Mouse (Mus musculus) G1E (cell line): ENCODE results near the gene Trdmt1. TPM values are rescaled to one million over a fixed set of nuclear protein-coding genes. Genes with fewer than 3 reads are reported as not detected.
A peak's percentile ranks its signal among the peaks of the same experiment; 100 is the strongest.

ENCODE experiments used
- ATAC-seq: 2 replicates; pipeline ENCODE4 v1.8.0; 2016; ENCODE audit warnings: mild to moderate bottlenecking; ENCODE audit not compliant: insufficient number of reproducible peaks, poor library complexity, low FRiP score, severe bottlenecking; ENCODE audit errors: extremely low read depth
- DNase-seq: peaks from one replicate; pipeline ENCODE4 v3.0.0; 2012; ENCODE audit warnings: low spot score
- H3K27me3 ChIP-seq: 2 replicates; pipeline ENCODE4 v1.6.1; 2012; ENCODE audit warnings: mild to moderate bottlenecking, low read length, inconsistent platforms; ENCODE audit not compliant: insufficient read depth
- H3K36me3 ChIP-seq: replicated peaks from 2 replicates; pipeline ENCODE3; 2012; ENCODE audit warnings: mild to moderate bottlenecking, inconsistent platforms
- H3K4me1 ChIP-seq: 2 replicates; pipeline ENCODE4 v1.6.1; 2012; ENCODE audit warnings: low read depth, low read length, inconsistent platforms, mixed read lengths; ENCODE audit not compliant: insufficient read depth
- H3K4me3 ChIP-seq: 2 replicates; pipeline ENCODE4 v1.5.1; 2012; ENCODE audit warnings: low read depth, mild to moderate bottlenecking, inconsistent platforms, low read length, moderate library complexity, mixed read lengths
- H3K9me3 ChIP-seq: replicated peaks from 2 replicates; pipeline ENCODE4 v1.6.1; 2012; ENCODE audit warnings: inconsistent platforms
- CTCF ChIP-seq: IDR thresholded peaks from 2 replicates; pipeline ENCODE4 v1.5.1; 2012; ENCODE audit warnings: low read depth, low read length, inconsistent platforms, mixed read lengths
- GATA1 ChIP-seq: IDR thresholded peaks from 2 replicates; pipeline ENCODE4 v1.6.1; 2012; ENCODE audit warnings: borderline replicate concordance, low read length, inconsistent platforms, mixed read lengths
- GATA2 ChIP-seq: IDR thresholded peaks from 2 replicates; pipeline ENCODE4 v1.6.1; 2012; ENCODE audit warnings: low read depth, low read length, inconsistent platforms, borderline replicate concordance
- POLR2AphosphoS5 ChIP-seq: IDR thresholded peaks from 2 replicates; pipeline ENCODE4 v1.6.1; 2012; ENCODE audit warnings: low read depth, low read length, inconsistent platforms; ENCODE audit not compliant: insufficient replicate concordance
- TAL1 ChIP-seq: conservative IDR thresholded peaks from 2 replicates; pipeline ENCODE4 v1.6.1; 2012; ENCODE audit warnings: low read depth, low read length, inconsistent platforms, mixed read lengths
- polyA plus RNA-seq: library from polyadenylated mRNA; stranded (reverse); fragments of >175 nt; gene quantifications from 2 replicates; pipeline ENCODE4 v1.2.3, GENCODE M21; 2012
- total RNA-seq, 2 experiments: library from RNA; stranded (forward) in 1 of 2; stranded (reverse) in 1 of 2; fragments of 200-1000 nt in 1 of 2; fragments of >200 nt in 1 of 2; fragmentation: Nextera tagmentation in 1 of 2; gene quantifications; 2 replicates each; pipeline ENCODE4 v1.2.3; 2014 to 2017

Gene Trdmt1
- total and polyA plus RNA-seq, 3 experiments = 0.56 to 20.2 (median 9.1) TPM

DNA sequence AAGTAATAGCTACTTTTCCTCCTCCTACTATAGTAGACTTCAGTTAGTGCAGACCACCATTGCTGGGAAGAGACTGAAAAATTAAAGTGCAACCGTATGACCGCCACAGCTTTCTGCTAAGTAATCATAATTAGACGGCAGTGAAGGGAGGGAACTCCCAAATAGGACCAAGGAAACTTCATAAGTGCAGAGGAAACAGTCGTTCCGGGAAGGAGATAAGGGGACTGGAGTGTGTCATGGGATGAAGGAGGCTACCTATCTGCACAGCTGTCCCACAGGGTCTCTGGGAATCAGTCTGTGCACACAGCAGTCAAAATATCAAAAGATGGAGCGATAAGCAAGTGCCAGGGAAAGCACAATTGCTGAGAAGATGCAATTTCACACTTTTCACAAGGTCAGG, 13.8 kb downstream of the Trdmt1 start:
- ATAC-seq (no peak), DNase-seq (no peak)
- Histone ChIP-seq H3K4me3 (no peak overlapping the region), H3K36me3 (peaks cover 3% of the 10 kb centered on the region), H3K27me3 (no peaks in the 10 kb centered on the region), H3K4me1 (peaks cover 42% of the 10 kb centered on the region), H3K9me3 (no peaks in the 10 kb centered on the region)
- TF ChIP-seq TAL1 = no peak

GRCm38 (mm10) chr2:13529253-13529933, 15.1 kb downstream of the Trdmt1 start:
- ATAC-seq = peak; percentile 46; the same call in 1 of the 2 replicates
- H3K9me3 ChIP-seq = no peaks in the 10 kb centered on the region
- no peak for DNase-seq
- peaks cover 43% of the 10 kb centered on the region for H3K4me1 ChIP-seq
- no peaks in the 10 kb centered on the region for H3K27me3 ChIP-seq
- H3K36me3 ChIP-seq = peaks cover 3% of the 10 kb centered on the region
- no peak for TF ChIP-seq GATA2
- TF ChIP-seq GATA1 = no peak
- no peak for TF ChIP-seq POLR2AphosphoS5
- no peak for TF ChIP-seq CTCF
- no peak for TF ChIP-seq TAL1
- H3K4me3 ChIP-seq = no peak overlapping the region

- DNase-seq (no peak), ATAC-seq (no peak)
- H3K27me3 ChIP-seq = no peaks in the 10 kb centered on the region
- H3K36me3 ChIP-seq = peaks cover 3% of the 10 kb centered on the region
- TF ChIP-seq CTCF = no peak
- no peaks in the 10 kb centered on the region for H3K9me3 ChIP-seq
- H3K4me1 ChIP-seq = peaks cover 54% of the 10 kb centered on the region
- no peak overlapping the region for H3K4me3 ChIP-seq
Observed at GRCm38 (mm10) chr2:13527531-13527930, 16.9 kb downstream of the Trdmt1 start.

DNA sequence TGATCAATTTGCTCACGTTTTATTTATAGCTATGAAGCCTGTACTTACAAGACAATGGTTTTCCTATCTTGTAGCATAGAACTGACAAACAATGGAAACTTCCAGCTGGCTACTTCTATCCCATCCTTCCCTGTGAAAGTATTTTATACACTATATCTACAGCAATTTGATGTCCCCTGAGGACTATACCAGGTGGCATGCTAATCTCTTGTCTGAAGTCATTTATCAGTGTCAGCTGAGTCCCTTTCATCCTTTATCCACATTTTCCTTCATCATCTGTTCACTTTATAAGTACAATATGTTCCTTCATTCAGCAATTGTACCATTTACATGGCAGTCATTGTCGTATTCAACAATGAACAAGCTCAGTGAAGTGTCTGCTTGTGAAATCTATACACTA, 17.3 kb downstream of the Trdmt1 start:
- Histone ChIP-seq H3K4me1 (peaks cover 56% of the 10 kb centered on the region), H3K36me3 (peaks cover 3% of the 10 kb centered on the region), H3K4me3 (no peak overlapping the region), H3K27me3 (no peaks in the 10 kb centered on the region), H3K9me3 (no peaks in the 10 kb centered on the region)
- TF ChIP-seq CTCF = no peak
- TF ChIP-seq POLR2AphosphoS5 = no peak
- ATAC-seq (no peak), DNase-seq (no peak)

- Histone ChIP-seq H3K27me3 (no peaks in the 10 kb centered on the region), H3K4me3 (no peak overlapping the region), H3K36me3 (peaks cover 3% of the 10 kb centered on the region), H3K9me3 (no peaks in the 10 kb centered on the region), H3K4me1 (peaks cover 59% of the 10 kb centered on the region)
- DNase-seq (no peak), ATAC-seq (no peak)
- no peak for TF ChIP-seq POLR2AphosphoS5
- no peak for TF ChIP-seq TAL1
- no peak for TF ChIP-seq CTCF
Observed at GRCm38 (mm10) chr2:13526205-13526604, 18.3 kb downstream of the Trdmt1 start.

DNA sequence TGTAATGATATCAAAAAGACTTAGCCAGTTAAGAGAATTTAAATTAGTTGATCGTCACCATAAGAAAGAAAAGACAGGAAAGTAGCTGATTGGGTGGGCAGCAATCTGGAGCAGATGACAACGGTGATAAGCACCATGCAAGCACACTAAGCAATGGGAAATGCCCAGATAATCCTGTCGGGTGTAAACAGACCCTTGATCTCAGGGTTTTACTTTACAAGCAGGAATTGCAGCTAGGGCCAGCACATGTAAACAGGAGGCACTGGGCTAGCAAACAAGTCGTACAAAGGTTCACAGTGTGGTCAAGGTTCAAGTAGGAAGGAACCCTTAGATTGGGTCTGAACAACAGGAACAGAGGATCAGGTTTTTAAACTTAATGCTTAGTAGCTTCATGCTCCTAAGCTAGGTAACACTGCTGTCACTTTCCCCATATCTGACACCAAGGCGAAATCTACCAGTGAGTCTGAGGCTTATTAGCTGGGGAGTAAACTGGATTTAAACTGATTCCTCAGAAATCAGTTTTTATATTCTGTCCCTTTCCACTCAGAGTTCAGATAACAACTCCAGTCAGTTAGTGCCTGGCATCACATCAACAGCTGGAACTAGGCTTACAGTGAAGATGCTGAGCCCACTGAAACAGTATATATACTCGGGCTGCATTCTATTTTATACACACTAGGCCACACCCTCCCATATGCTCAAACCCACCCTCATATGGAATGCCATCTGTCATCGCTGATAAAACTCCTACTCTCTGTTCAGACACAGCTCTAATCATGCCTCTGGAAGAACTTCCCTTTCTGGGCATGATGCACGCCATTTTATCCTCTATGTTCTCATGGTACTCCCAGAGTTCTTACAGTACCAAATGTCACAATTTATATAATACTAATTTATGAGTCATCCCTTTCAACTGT, 20.7 kb downstream of the Trdmt1 start:
- no peaks in the 10 kb centered on the region for H3K9me3 ChIP-seq
- H3K4me3 ChIP-seq = no peak overlapping the region; the same call in 1 of the 2 replicates
- ATAC-seq (peak; percentile 83), DNase-seq (no peak)
- TF ChIP-seq CTCF (no peak), TAL1 (peak; percentile 78)
- peaks cover 42% of the 10 kb centered on the region for H3K4me1 ChIP-seq
- peaks cover 5% of the 10 kb centered on the region for H3K36me3 ChIP-seq
- H3K27me3 ChIP-seq = no peaks in the 10 kb centered on the region

GRCm38 (mm10) chr2:13522106-13522505, 22.4 kb downstream of the Trdmt1 start:
- Histone ChIP-seq H3K4me3 (no peak overlapping the region), H3K9me3 (no peaks in the 10 kb centered on the region), H3K36me3 (peaks cover 8% of the 10 kb centered on the region), H3K4me1 (peaks cover 26% of the 10 kb centered on the region), H3K27me3 (no peaks in the 10 kb centered on the region)
- DNase-seq (no peak), ATAC-seq (no peak)
- TF ChIP-seq TAL1 (no peak), GATA2 (no peak), GATA1 (no peak), POLR2AphosphoS5 (no peak), CTCF (no peak)
